Mouse (Mus musculus): ENCODE measurements around the gene Zfp691. TPM values are rescaled to one million over a fixed set of nuclear protein-coding genes. Genes with fewer than 3 reads are reported as not detected.

Gene Zfp691
- total and polyA plus RNA-seq, 2 experiments from 2014 or later = 12.9 to 13.7 TPM

GRCm38 (mm10) chr4:119190618-119191017 lies 16.6 kb upstream of the Zfp691 start:
- Histone ChIP-seq H3K27ac (ENCODE audit: low read depth) (no peak overlapping the region), H3K4me1 (ENCODE audit: control insufficient read depth, insufficient read depth) (peaks cover under 1% of the 10 kb centered on the region; the same call in 1 of the 2 replicates), H3K27me3 (ENCODE audit: control insufficient read depth, insufficient read depth, low read length) (no peaks in the 10 kb centered on the region), H3K4me2 (ENCODE audit: low read depth, low read length) (no peak overlapping the region), H3K4me3 (ENCODE audit: low read depth, low read length) (no peak overlapping the region), H3K9me3 (replicated peaks; ENCODE audit: control insufficient read depth, low read length) (no peaks in the 10 kb centered on the region), H3K36me3 (replicated peaks; ENCODE audit: control insufficient read depth, insufficient read depth, low read length) (no peaks in the 10 kb centered on the region), H3K9ac (replicated peaks; ENCODE audit: low read depth, low read length) (no peak overlapping the region)
- DNase-seq (ENCODE audit: low spot score) (no peak), ATAC-seq (ENCODE audit: insufficient read depth, low read depth) (no peak)
- 68% methylated on average over 8 of the region's 8 CpGs for WGBS
- TF ChIP-seq CTCF (IDR thresholded peaks at IDR 0.05; ENCODE audit: low read depth) (no peak), EP300 (IDR thresholded peaks at IDR 0.05; ENCODE audit: low read depth) (no peak)

GRCm38 (mm10) chr4:119189864-119190263 lies 15.9 kb upstream of the Zfp691 start, which contains the start of gene Ermap:
TSS of gene Ermap (minus strand) at chr4:119190011.
- Histone ChIP-seq H3K27ac (ENCODE audit: low read depth) (no peak within 1 kb of the TSS), H3K4me2 (ENCODE audit: low read depth, low read length) (no peak within 1 kb of the TSS), H3K9me3 (replicated peaks; ENCODE audit: control insufficient read depth, low read length) (no peaks in the 10 kb centered on the region), H3K4me1 (ENCODE audit: control insufficient read depth, insufficient read depth) (no peaks in the 10 kb centered on the region), H3K27me3 (ENCODE audit: control insufficient read depth, insufficient read depth, low read length) (no peaks in the 10 kb centered on the region), H3K9ac (replicated peaks; ENCODE audit: low read depth, low read length) (no peak within 1 kb of the TSS), H3K4me3 (ENCODE audit: low read depth, low read length) (no peak within 1 kb of the TSS), H3K36me3 (replicated peaks; ENCODE audit: control insufficient read depth, insufficient read depth, low read length) (no peaks in the 10 kb centered on the region)
- ATAC-seq (ENCODE audit: insufficient read depth, low read depth) = no peak
- WGBS = 67% methylated on average over 6 of the region's 6 CpGs
- no peak for TF ChIP-seq CTCF (IDR thresholded peaks at IDR 0.05; ENCODE audit: low read depth)
- DNase-seq (ENCODE audit: low spot score) = no peak

- no peak for ATAC-seq (ENCODE audit: insufficient read depth, low read depth)
- Histone ChIP-seq H3K27me3 (ENCODE audit: control insufficient read depth, insufficient read depth, low read length) (no peaks in the 10 kb centered on the region), H3K4me1 (ENCODE audit: control insufficient read depth, insufficient read depth) (no peaks in the 10 kb centered on the region), H3K36me3 (replicated peaks; ENCODE audit: control insufficient read depth, insufficient read depth, low read length) (no peaks in the 10 kb centered on the region), H3K27ac (ENCODE audit: low read depth) (no peak overlapping the region), H3K4me2 (ENCODE audit: low read depth, low read length) (no peak overlapping the region), H3K4me3 (ENCODE audit: low read depth, low read length) (no peak overlapping the region), H3K9me3 (replicated peaks; ENCODE audit: control insufficient read depth, low read length) (no peaks in the 10 kb centered on the region), H3K9ac (replicated peaks; ENCODE audit: low read depth, low read length) (no peak overlapping the region)
- WGBS = 83% methylated on average over 6 of the region's 6 CpGs
- DNase-seq (ENCODE audit: low spot score) = no peak
- TF ChIP-seq CTCF (IDR thresholded peaks at IDR 0.05; ENCODE audit: low read depth) (no peak), EP300 (IDR thresholded peaks at IDR 0.05; ENCODE audit: low read depth) (no peak)
These were observed 15.4 kb upstream of the Zfp691 start for GRCm38 (mm10) chr4:119189392-119189791.

- no peak overlapping the region for H3K9ac ChIP-seq (replicated peaks; ENCODE audit: low read depth, low read length)
- H3K36me3 ChIP-seq (replicated peaks; ENCODE audit: control insufficient read depth, insufficient read depth, low read length) = no peaks in the 10 kb centered on the region
- DNase-seq (ENCODE audit: low spot score) (peak; percentile 38), ATAC-seq (ENCODE audit: insufficient read depth, low read depth) (peak; percentile 55; the same call in 1 of the 2 replicates)
- no peak overlapping the region for H3K27ac ChIP-seq (ENCODE audit: low read depth)
- no peaks in the 10 kb centered on the region for H3K9me3 ChIP-seq (replicated peaks; ENCODE audit: control insufficient read depth, low read length)
- 31% methylated on average over 11 of the region's 11 CpGs for WGBS
- H3K4me2 ChIP-seq (ENCODE audit: low read depth, low read length) = peak overlapping the region; percentile 15; the same call in 1 of the 2 replicates
- H3K27me3 ChIP-seq (ENCODE audit: control insufficient read depth, insufficient read depth, low read length) = no peaks in the 10 kb centered on the region
- peak; percentile 49 for TF ChIP-seq CTCF (IDR thresholded peaks at IDR 0.05; ENCODE audit: low read depth)
- TF ChIP-seq EP300 (IDR thresholded peaks at IDR 0.05; ENCODE audit: low read depth) = no peak
- no peak overlapping the region for H3K4me3 ChIP-seq (ENCODE audit: low read depth, low read length)
- H3K4me1 ChIP-seq (ENCODE audit: control insufficient read depth, insufficient read depth) = no peaks in the 10 kb centered on the region
These were observed 14.2 kb upstream of the Zfp691 start for GRCm38 (mm10) chr4:119188060-119188785.

- ATAC-seq (ENCODE audit: insufficient read depth, low read depth) (no peak), DNase-seq (ENCODE audit: low spot score) (no peak)
- H3K27ac ChIP-seq (ENCODE audit: low read depth) = no peak overlapping the region
- TF ChIP-seq CTCF (IDR thresholded peaks at IDR 0.05; ENCODE audit: low read depth) (no peak), EP300 (IDR thresholded peaks at IDR 0.05; ENCODE audit: low read depth) (no peak)
- no peaks in the 10 kb centered on the region for H3K9me3 ChIP-seq (replicated peaks; ENCODE audit: control insufficient read depth, low read length)
- 72% methylated on average over 4 of the region's 4 CpGs for WGBS
- H3K4me1 ChIP-seq (ENCODE audit: control insufficient read depth, insufficient read depth) = no peaks in the 10 kb centered on the region
- no peaks in the 10 kb centered on the region for H3K27me3 ChIP-seq (ENCODE audit: control insufficient read depth, insufficient read depth, low read length)
- H3K9ac ChIP-seq (replicated peaks; ENCODE audit: low read depth, low read length) = no peak overlapping the region
- no peak overlapping the region for H3K4me3 ChIP-seq (ENCODE audit: low read depth, low read length)
- no peak overlapping the region for H3K4me2 ChIP-seq (ENCODE audit: low read depth, low read length)
- H3K36me3 ChIP-seq (replicated peaks; ENCODE audit: control insufficient read depth, insufficient read depth, low read length) = no peaks in the 10 kb centered on the region
These were observed 11.8 kb upstream of the Zfp691 start for GRCm38 (mm10) chr4:119185771-119186170.

- H3K27ac ChIP-seq (ENCODE audit: low read depth) = no peak overlapping the region
- WGBS = 28% methylated on average over 1 of the region's 1 CpGs
- no peak overlapping the region for H3K4me3 ChIP-seq (ENCODE audit: low read depth, low read length)
- no peak overlapping the region for H3K4me2 ChIP-seq (ENCODE audit: low read depth, low read length)
- H3K27me3 ChIP-seq (ENCODE audit: control insufficient read depth, insufficient read depth, low read length) = no peaks in the 10 kb centered on the region
- H3K9ac ChIP-seq (replicated peaks; ENCODE audit: low read depth, low read length) = no peak overlapping the region
- TF ChIP-seq EP300 (IDR thresholded peaks at IDR 0.05; ENCODE audit: low read depth) (no peak), CTCF (IDR thresholded peaks at IDR 0.05; ENCODE audit: low read depth) (no peak)
- DNase-seq (ENCODE audit: low spot score) (no peak), ATAC-seq (ENCODE audit: insufficient read depth, low read depth) (no peak)
- no peaks in the 10 kb centered on the region for H3K36me3 ChIP-seq (replicated peaks; ENCODE audit: control insufficient read depth, insufficient read depth, low read length)
- H3K4me1 ChIP-seq (ENCODE audit: control insufficient read depth, insufficient read depth) = no peaks in the 10 kb centered on the region
- H3K9me3 ChIP-seq (replicated peaks; ENCODE audit: control insufficient read depth, low read length) = no peaks in the 10 kb centered on the region
These were observed 9.5 kb upstream of the Zfp691 start for GRCm38 (mm10) chr4:119183525-119183924.

Measured in heart, postnatal 0 days (tissue).